Mouse (Mus musculus) cortical plate, adult 2 months (tissue): ENCODE data around the gene Susd6. TPM values are rescaled to one million over a fixed set of nuclear protein-coding genes. Genes with fewer than 3 reads are reported as not detected.

Source experiments
- H3K27ac ChIP-seq: fragments of 200-500 bp; 2 replicates; pipeline ENCODE4 v1.5.1; 2012; ENCODE audit warnings: low read length, control low read depth, inconsistent platforms; ENCODE audit not compliant: insufficient read depth
- H3K4me1 ChIP-seq: fragments of 200-500 bp; 2 replicates; pipeline ENCODE4 v1.6.1; 2011; ENCODE audit warnings: low read length; ENCODE audit not compliant: control insufficient read depth, insufficient read depth
- H3K4me3 ChIP-seq: fragments of 200-500 bp; 2 replicates; pipeline ENCODE4 v1.5.1; 2011; ENCODE audit warnings: mild to moderate bottlenecking, low read length, control low read depth; ENCODE audit not compliant: insufficient read depth
- CTCF ChIP-seq: fragments of 200-500 bp; IDR thresholded peaks from 2 replicates; pipeline ENCODE4 v1.5.1; 2011; ENCODE audit warnings: mild to moderate bottlenecking, control low read depth, low read length; ENCODE audit not compliant: insufficient read depth; ENCODE audit errors: extremely low read depth
- POLR2A ChIP-seq: fragments of 200-500 bp; IDR thresholded peaks from 2 replicates; pipeline ENCODE4 v1.6.1; 2011; ENCODE audit warnings: mild to moderate bottlenecking, low read length, control low read depth; ENCODE audit not compliant: insufficient read depth; ENCODE audit errors: extremely low read depth
- polyA plus RNA-seq: library from polyadenylated mRNA; depleted of rRNA; stranded (reverse); fragments of >200 nt; gene quantifications from 2 replicates; pipeline ENCODE4 v1.2.3, GENCODE M21; 2012; rRNA removed

Gene Susd6
- polyA plus RNA-seq, 1 experiment, result 24.8 TPM

DNA sequence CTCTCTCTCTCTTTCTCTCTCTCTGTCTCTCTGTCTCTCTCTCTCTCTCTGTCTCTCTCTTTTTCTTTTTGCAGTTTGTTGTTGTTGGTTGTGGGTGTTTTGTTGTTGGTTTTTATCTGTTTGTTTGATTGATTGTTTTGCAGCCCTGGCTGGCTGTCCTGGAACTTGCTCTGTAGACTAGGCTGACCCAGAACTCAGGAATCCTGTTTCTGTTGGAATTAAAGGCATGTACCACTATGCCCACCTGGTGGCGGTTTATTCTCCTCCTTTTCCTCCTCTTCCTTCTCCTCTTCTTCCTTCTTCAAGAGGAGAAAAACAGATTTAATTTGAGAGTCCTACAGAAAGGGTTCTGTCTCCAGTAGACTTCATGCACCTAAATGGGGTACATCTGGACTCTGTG is 137.2 kb downstream of the Susd6 start:
- no peak overlapping the region for H3K27ac ChIP-seq
- TF ChIP-seq CTCF, result no peak
- TF ChIP-seq POLR2A, result no peak
- no peak overlapping the region for H3K4me3 ChIP-seq
- no peaks in the 10 kb centered on the region for H3K4me1 ChIP-seq

DNA sequence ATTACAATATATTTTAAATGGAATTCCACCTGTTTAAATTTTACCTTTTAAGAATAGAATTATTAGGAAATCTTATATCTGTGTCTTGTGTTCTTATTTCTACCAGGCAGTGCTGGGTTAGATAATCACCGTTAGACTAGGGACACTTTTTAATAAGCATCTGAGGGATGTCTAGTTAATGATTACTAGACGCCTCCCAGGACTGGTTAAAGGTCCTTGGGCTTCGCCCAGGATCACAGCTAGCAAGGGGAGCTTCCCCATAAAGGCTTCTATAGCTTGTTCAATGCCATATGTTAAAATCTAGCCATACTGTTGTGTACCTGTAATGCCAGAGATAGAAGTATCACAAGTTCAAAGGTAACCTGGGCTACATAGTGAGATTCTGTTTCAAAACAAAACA is 138.6 kb downstream of the Susd6 start:
- Histone ChIP-seq H3K27ac (no peak overlapping the region), H3K4me1 (no peaks in the 10 kb centered on the region), H3K4me3 (no peak overlapping the region)
- TF ChIP-seq POLR2A (no peak), CTCF (no peak)

DNA sequence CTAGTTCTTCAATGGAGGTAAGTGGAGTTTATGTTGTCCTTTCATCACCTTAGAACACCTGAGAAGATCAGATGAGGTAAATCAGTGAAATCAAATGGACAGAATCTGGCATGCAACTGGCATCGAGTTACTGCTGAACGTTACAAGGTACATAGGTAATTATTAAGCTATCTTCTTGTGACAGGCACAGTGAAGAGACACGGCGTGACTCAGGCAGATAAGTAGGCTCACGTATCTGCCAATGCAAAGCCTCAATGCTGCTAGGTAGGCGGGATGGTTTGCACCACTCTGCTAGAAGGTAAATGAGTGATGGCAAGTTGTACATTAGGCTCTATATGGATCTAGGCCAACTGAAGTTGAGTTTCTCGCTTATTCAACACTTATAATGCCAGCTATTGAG is 139.8 kb downstream of the Susd6 start:
- Histone ChIP-seq H3K4me3 (no peak overlapping the region), H3K4me1 (no peaks in the 10 kb centered on the region), H3K27ac (no peak overlapping the region)
- no peak for TF ChIP-seq POLR2A
- no peak for TF ChIP-seq CTCF

Other genes with a start within 250 kb of the Susd6 start
- gene Slc39a9, start 146.6 kb upstream of the Susd6 start, polyA plus RNA-seq, result 28.8 and 31.0 TPM in 2 replicates
- 87.9 and 89.3 TPM in 2 replicates for gene Erh, start 146.2 kb upstream of the Susd6 start, polyA plus RNA-seq
- gene Plekhd1, start 97.9 kb upstream of the Susd6 start, polyA plus RNA-seq, result 2.3 and 2.6 TPM in 2 replicates
- 5.6 and 7.5 TPM in 2 replicates for gene Ccdc177, start 29.8 kb upstream of the Susd6 start, polyA plus RNA-seq
- 627 and 699 TPM in 2 replicates for gene Srsf5, start 155.0 kb downstream of the Susd6 start, polyA plus RNA-seq
- not detected in 2 replicates for gene Slc10a1, start 178.2 kb downstream of the Susd6 start, polyA plus RNA-seq
- 8.0 and 8.5 TPM in 2 replicates for gene Smoc1, start 236.3 kb downstream of the Susd6 start, polyA plus RNA-seq